Comparison of ENCODE assay signal across 8 mouse cellular contexts in genomic region chr3:50905993-50906831, GRCm38 (mm10).
DNase-seq lines count a peak whose midpoint lies in the region; ATAC-seq and TF ChIP-seq lines count a peak whose summit lies in the region.

No protein-coding gene starts in this region.

- H3K36me3 ChIP-seq in hindbrain, embryonic 11.5 days (ENCODE audit: control insufficient read depth, insufficient read depth, low read length) = no peaks in the 10 kb centered on the region
- no peaks in the 10 kb centered on the region for H3K36me3 ChIP-seq in lung, embryonic 16.5 days (ENCODE audit: control insufficient read depth, insufficient read depth, low read length)
- H3K36me3 ChIP-seq in thymus, adult 2 months (ENCODE audit: control insufficient read depth, insufficient read depth, low read length) = no peaks in the 10 kb centered on the region

- peak overlapping the region; percentile 50 for H3K4me2 ChIP-seq in hindbrain, embryonic 11.5 days (replicated peaks; ENCODE audit: low read depth, low read length)
- peak overlapping the region; percentile 63 for H3K4me2 ChIP-seq in lung, embryonic 16.5 days (ENCODE audit: low read depth, low read length)

- H3K27ac ChIP-seq in hindbrain, embryonic 11.5 days (ENCODE audit: low read depth, low read length) = no peak overlapping the region
- H3K27ac ChIP-seq in lung, embryonic 16.5 days (ENCODE audit: low read length) = no peak overlapping the region; the same call in 1 of the 2 replicates
- H3K27ac ChIP-seq in thymus, adult 2 months (ENCODE audit: control insufficient read depth, insufficient read depth, low read length) = peak overlapping the region; percentile 81

- peak; percentile 85 for ATAC-seq in hindbrain, embryonic 11.5 days (ENCODE audit: low FRiP score)
- peak; percentile 85 for ATAC-seq in lung, embryonic 16.5 days (ENCODE audit: low read depth)

- H3K4me1 ChIP-seq in hindbrain, embryonic 11.5 days (replicated peaks; ENCODE audit: control insufficient read depth, insufficient read depth, low read length) = 0 out of 2 replicates have a peak, but pooled peaks cover 3% of the 10 kb centered on the region
- peaks cover 12% of the 10 kb centered on the region for H3K4me1 ChIP-seq in lung, embryonic 16.5 days (replicated peaks; ENCODE audit: control insufficient read depth, insufficient read depth, low read length)
- H3K4me1 ChIP-seq in thymus, adult 2 months (replicated peaks; ENCODE audit: control insufficient read depth, insufficient read depth, low read length) = peaks cover 29% of the 10 kb centered on the region

- peak overlapping the region; percentile 59 for H3K9ac ChIP-seq in hindbrain, embryonic 11.5 days (ENCODE audit: low read depth, low read length)
- peak overlapping the region; percentile 65 for H3K9ac ChIP-seq in lung, embryonic 16.5 days (ENCODE audit: low read length)

- H3K27me3 ChIP-seq in hindbrain, embryonic 11.5 days (ENCODE audit: control insufficient read depth, insufficient read depth, low read length) = no peaks in the 10 kb centered on the region
- H3K27me3 ChIP-seq in lung, embryonic 16.5 days (ENCODE audit: control insufficient read depth, insufficient read depth, low read depth, low read length) = no peaks in the 10 kb centered on the region
- H3K27me3 ChIP-seq in thymus, adult 2 months (ENCODE audit: control insufficient read depth, insufficient read depth, low read length) = no peaks in the 10 kb centered on the region

- H3K9me3 ChIP-seq in hindbrain, embryonic 11.5 days (ENCODE audit: control insufficient read depth, low read length) = no peaks in the 10 kb centered on the region
- H3K9me3 ChIP-seq in lung, embryonic 16.5 days (ENCODE audit: control insufficient read depth, low read length) = no peaks in the 10 kb centered on the region

- no peak for TF ChIP-seq POLR2A in thymus, adult 2 months (IDR thresholded peaks at IDR 0.05; ENCODE audit: control insufficient read depth, extremely low read depth, insufficient read depth, low read length, poor library complexity)

- H3K4me3 ChIP-seq in hindbrain, embryonic 11.5 days (ENCODE audit: low read depth, low read length) = peak overlapping the region; percentile 31
- H3K4me3 ChIP-seq in lung, embryonic 16.5 days (ENCODE audit: low read length) = peak overlapping the region; percentile 50
- peak overlapping the region; percentile 33 for H3K4me3 ChIP-seq in thymus, adult 2 months (ENCODE audit: control insufficient read depth, insufficient read depth, low read length)

- peak; percentile 97 for TF ChIP-seq CTCF in thymus, adult 2 months (IDR thresholded peaks at IDR 0.05; ENCODE audit: borderline replicate concordance, control insufficient read depth, extremely low read depth, insufficient read depth, low read length, poor library complexity)

- peak; percentile 41 for DNase-seq in MEL-GATA-1-ER (ENCODE audit: extremely low read depth, low read depth)
- DNase-seq in cerebellum, adult 8-10 months = peak; percentile 92
- DNase-seq in frontal cortex, postnatal 10 days (ENCODE audit: low spot score in 2 of 2) = peak; percentile 80 to 93
- peak; percentile 96 for DNase-seq in hindbrain, embryonic 11.5 days (ENCODE audit: low spot score)
- DNase-seq in layer of hippocampus, adult 9-11 months = peak; percentile 82
- DNase-seq in ovary, adult 18-20 months (ENCODE audit: low spot score) = peak; percentile 79
- peak; percentile 94 for DNase-seq in thymus, adult 2 months

- WGBS in hindbrain, embryonic 11.5 days = 11% methylated on average over 32 of the region's 32 CpGs
- WGBS in lung, embryonic 16.5 days = 11% methylated on average over 32 of the region's 32 CpGs
- WGBS in thymus, adult 2 months = 8% methylated on average over 32 of the region's 32 CpGs

Comparison
In these comparisons a context has a peak if more than half of its experiments do, and no peak if none do; other contexts are left out.
1. DNase-seq: peak in every context shown above with its lines; median percentile 96 in hindbrain, embryonic 11.5 days; 94 in thymus, adult 2 months; 92 in cerebellum, adult 8-10 months; 86 in frontal cortex, postnatal 10 days; 82 in layer of hippocampus, adult 9-11 months; 79 in ovary, adult 18-20 months; 41 in MEL-GATA-1-ER.